Mouse (Mus musculus) stomach, embryonic 16.5 days (tissue): ENCODE results near the gene Tmem121b. TPM values are rescaled to one million over a fixed set of nuclear protein-coding genes. Genes with fewer than 3 reads are reported as not detected.
A peak's percentile ranks its signal among the peaks of the same experiment; 100 is the strongest.

ENCODE experiments used
- ATAC-seq: fragments of 200-750 bp; cut with Nextera tagmentation; 2 replicates; pipeline ENCODE4 v1.8.0; 2017; ENCODE audit warnings: moderate number of reproducible peaks, moderate TSS enrichment; ENCODE audit not compliant: insufficient read depth, low FRiP score
- H3K27ac ChIP-seq: fragments of 300-500 bp; sonication (generic); 2 replicates; pipeline ENCODE4 v1.5.1; 2014; ENCODE audit warnings: low read length
- H3K27me3 ChIP-seq: fragments of 300-500 bp; sonication (generic); 2 replicates; pipeline ENCODE4 v1.6.1; 2014; ENCODE audit warnings: low read length, control low read depth, mixed read lengths; ENCODE audit not compliant: control insufficient read depth, insufficient read depth
- H3K36me3 ChIP-seq: fragments of 300-500 bp; sonication (generic); 2 replicates; pipeline ENCODE4 v1.6.1; 2014; ENCODE audit warnings: low read length; ENCODE audit not compliant: control insufficient read depth, insufficient read depth
- H3K4me1 ChIP-seq: fragments of 300-500 bp; sonication (generic); 2 replicates; pipeline ENCODE4 v1.6.1; 2014; ENCODE audit warnings: low read length, control low read depth, mixed read lengths; ENCODE audit not compliant: control insufficient read depth, insufficient read depth
- H3K4me2 ChIP-seq: fragments of 300-500 bp; sonication (generic); 2 replicates; pipeline ENCODE4 v1.6.1; 2014; ENCODE audit warnings: low read depth, low read length, mixed read lengths
- H3K4me3 ChIP-seq: fragments of 300-500 bp; sonication (generic); replicated peaks from 2 replicates; pipeline ENCODE4 v1.5.1; 2014; ENCODE audit warnings: mild to moderate bottlenecking, low read length
- H3K9ac ChIP-seq: fragments of 300-500 bp; sonication (generic); 2 replicates; pipeline ENCODE4 v1.6.1; 2014; ENCODE audit warnings: low read length
- H3K9me3 ChIP-seq: fragments of 300-500 bp; sonication (generic); replicated peaks from 2 replicates; pipeline ENCODE4 v1.6.1; 2016; ENCODE audit warnings: low read length, control low read depth; ENCODE audit not compliant: control insufficient read depth
- WGBS: fragments of 180-500 bp; shearing (Covaris S2); extraction: QIAGEN DNeasy Blood & Tissue Kit; methylation state at CpG from one replicate; pipeline ENCODE4 v1.1.7; 2014; 5-methylcytosine and 5-hydroxymethylcytosine counted together
- polyA plus RNA-seq: library from polyadenylated mRNA; unstranded; fragments of >200 nt; fragmentation: Nextera tagmentation; extraction: Ambion mirVana; gene quantifications from 2 replicates; pipeline ENCODE4 v1.2.1, GENCODE M21; 2015

The Tmem121b gene
- 0.04 and 0.09 TPM in 2 replicates for polyA plus RNA-seq

DNA sequence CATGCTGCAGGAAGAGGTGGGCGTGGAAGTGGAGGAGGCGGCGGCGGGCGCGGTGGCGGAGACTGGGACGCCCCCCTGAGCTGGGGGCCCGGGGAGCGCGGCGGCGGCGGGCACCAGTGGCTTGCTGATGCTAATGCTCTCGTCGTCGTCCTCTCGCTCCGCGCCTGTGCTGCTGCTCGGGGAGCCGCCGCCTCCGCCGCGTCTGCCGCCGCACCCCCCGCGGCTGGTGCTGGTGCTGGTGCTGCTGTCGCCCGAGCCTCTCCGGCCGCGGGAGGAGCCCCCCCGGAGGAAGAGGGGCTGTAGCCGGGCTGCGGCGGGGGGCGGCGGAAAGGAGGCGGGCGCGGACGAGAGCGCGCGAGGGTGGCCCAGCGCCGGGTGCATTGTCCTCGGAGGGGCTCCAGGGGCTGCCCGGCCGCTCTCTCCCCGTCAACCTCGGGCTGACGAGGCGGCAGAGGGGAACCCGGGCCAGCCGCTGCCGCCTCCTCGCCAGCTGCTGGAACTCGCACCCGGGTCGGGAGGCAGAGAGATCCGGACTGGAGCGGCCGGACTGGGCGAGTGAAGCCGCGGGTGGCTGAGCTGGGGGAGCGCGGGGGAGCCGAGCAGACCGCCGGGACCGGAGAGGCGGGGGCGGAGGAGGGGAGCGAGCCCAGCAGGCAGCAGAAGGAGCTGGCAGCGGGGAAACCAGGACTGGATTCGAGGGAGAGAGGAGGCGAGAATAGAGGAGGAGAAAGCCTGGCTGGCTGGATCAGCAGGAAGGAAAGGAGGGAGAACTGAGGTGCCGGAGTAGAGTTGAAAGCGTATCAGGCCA lies at the start of gene Tmem121b:
Gene Tmem121b (minus strand): TSS at position 434 of the 808 bp plus-strand sequence.
- no peaks in the 10 kb centered on the region for H3K36me3 ChIP-seq
- H3K4me3 ChIP-seq, result peak within 1 kb of the TSS; percentile 50
- H3K9me3 ChIP-seq, result no peaks in the 10 kb centered on the region
- H3K4me2 ChIP-seq, result peak within 1 kb of the TSS; percentile 93
- WGBS, result 0% methylated on average over 82 of the region's 84 CpGs
- peak within 1 kb of the TSS; percentile 69 for H3K9ac ChIP-seq
- H3K27me3 ChIP-seq, result peaks cover 28% of the 10 kb centered on the region
- no peak within 1 kb of the TSS for H3K27ac ChIP-seq
- peak; percentile 72 for ATAC-seq
- peaks cover 13% of the 10 kb centered on the region for H3K4me1 ChIP-seq

DNA sequence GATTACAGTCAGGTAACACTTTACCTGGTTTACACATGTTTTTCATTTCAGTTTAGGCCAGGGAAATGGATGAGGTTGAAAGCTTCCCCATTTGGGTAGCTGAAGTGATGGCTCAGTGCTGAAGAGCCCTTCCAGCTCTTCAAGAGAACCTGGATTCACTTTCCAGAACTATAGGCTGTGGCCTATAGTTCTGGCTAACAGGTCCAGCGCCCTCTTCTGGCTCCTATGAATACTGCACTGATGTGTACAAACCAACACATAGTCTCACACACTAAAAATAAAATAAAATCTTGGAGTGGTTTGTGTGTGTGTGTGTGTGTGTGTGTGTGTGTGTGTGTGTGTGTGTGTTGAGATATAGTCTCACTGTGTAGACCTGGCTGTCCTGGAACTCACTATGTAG lies 48.5 kb upstream of the Tmem121b start:
- Histone ChIP-seq H3K9ac (no peak overlapping the region), H3K27me3 (no peaks in the 10 kb centered on the region), H3K4me3 (no peak overlapping the region), H3K4me2 (no peak overlapping the region), H3K27ac (no peak overlapping the region), H3K4me1 (no peaks in the 10 kb centered on the region; the same call in 1 of the 2 replicates), H3K36me3 (no peaks in the 10 kb centered on the region), H3K9me3 (no peaks in the 10 kb centered on the region)
- no peak for ATAC-seq
- WGBS, result 4% methylated on average over 1 of the region's 1 CpGs

DNA sequence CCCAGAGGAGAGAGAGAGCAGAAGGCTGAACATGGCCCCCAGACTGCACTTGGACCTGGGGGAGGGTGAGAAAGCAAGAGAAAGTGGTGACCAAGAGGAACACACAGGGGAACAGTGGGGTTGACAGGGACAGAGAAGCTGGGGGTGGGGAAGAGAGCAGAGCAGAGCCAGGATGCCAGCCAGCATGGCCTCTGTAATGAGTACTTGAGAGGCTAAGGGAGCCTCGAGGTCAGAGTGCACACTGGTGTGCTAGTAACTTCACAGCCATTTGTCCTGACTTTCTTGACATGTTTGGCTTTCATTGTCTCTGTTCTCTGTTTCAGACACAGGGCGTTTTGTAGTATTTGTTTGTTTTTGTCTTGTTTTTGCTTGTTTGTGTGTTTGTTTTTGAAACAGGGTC lies 47.8 kb upstream of the Tmem121b start:
- no peaks in the 10 kb centered on the region for H3K36me3 ChIP-seq
- no peak overlapping the region for H3K9ac ChIP-seq
- H3K27ac ChIP-seq, result no peak overlapping the region
- WGBS, result 33% methylated on average over 2 of the region's 2 CpGs
- no peak overlapping the region for H3K4me2 ChIP-seq
- ATAC-seq, result no peak
- H3K4me3 ChIP-seq, result no peak overlapping the region
- no peaks in the 10 kb centered on the region for H3K9me3 ChIP-seq
- H3K4me1 ChIP-seq, result no peaks in the 10 kb centered on the region; the same call in 1 of the 2 replicates
- no peaks in the 10 kb centered on the region for H3K27me3 ChIP-seq

DNA sequence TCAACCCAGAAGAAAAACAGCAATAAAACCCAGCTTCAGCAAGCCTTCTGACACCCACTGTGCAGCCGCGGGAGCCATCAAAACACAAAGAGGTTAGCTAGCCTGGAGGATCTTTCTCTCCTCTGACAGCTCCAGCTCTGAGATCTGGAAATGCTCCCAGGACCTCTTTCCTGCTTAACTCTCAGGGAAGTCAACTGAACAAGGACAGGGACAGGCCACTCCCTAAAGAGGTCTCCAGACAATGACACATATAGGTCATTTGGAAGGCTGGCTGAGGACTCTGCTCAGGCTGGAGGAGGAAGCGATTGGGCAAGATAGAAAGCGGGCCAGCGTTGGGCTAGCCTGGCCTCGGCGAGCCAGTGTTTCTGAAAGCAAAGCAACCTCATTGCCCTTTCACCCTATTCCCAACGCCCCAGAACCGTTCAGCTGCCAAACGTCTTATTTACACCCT lies 46.2 kb upstream of the Tmem121b start:
- 55% methylated on average over 10 of the region's 10 CpGs for WGBS
- Histone ChIP-seq H3K4me2 (no peak overlapping the region), H3K9ac (no peak overlapping the region), H3K36me3 (no peaks in the 10 kb centered on the region), H3K4me1 (no peaks in the 10 kb centered on the region; the same call in 1 of the 2 replicates), H3K9me3 (no peaks in the 10 kb centered on the region), H3K4me3 (no peak overlapping the region), H3K27ac (no peak overlapping the region), H3K27me3 (no peaks in the 10 kb centered on the region)
- no peak for ATAC-seq

DNA sequence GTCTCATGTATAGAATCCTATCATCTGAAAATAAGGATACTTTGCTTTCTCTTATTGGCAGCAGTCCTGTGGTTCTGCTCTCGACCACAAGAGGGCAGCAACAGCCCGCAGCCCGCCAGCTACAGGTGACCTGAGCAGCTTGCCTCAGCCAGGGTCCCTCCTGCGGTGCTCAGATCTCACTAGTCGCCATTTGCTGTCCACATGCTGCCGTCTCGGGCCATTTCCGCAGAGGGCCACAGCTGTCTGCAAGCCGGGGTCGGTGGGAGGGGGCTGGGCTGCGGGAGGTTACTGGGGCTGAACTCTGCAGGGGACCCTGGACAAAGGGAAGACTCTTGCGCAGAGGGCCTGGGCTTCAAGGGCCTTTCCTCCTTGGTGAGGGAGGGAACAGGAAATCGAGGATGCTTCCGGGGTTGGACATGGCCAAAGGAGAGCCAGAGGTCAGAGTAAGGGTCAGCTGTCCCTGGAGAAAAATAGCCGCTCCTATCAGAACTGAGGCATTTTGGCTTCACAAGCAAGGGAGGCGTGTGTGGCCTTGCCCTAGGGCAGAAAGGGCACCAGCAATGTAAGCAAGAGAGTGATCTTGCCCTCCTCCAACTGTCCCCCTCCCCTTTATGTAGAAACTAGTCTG lies 45.6 kb upstream of the Tmem121b start:
- ATAC-seq, result peak; percentile 78; the same call in 1 of the 2 replicates
- WGBS, result 7% methylated on average over 16 of the region's 16 CpGs
- peak overlapping the region; percentile 37 for H3K4me3 ChIP-seq
- peak overlapping the region; percentile 73 for H3K4me2 ChIP-seq
- H3K27me3 ChIP-seq, result no peaks in the 10 kb centered on the region
- no peak overlapping the region for H3K27ac ChIP-seq
- H3K4me1 ChIP-seq, result no peaks in the 10 kb centered on the region; the same call in 1 of the 2 replicates
- H3K9me3 ChIP-seq, result no peaks in the 10 kb centered on the region
- H3K36me3 ChIP-seq, result no peaks in the 10 kb centered on the region
- peak overlapping the region; percentile 64 for H3K9ac ChIP-seq

DNA sequence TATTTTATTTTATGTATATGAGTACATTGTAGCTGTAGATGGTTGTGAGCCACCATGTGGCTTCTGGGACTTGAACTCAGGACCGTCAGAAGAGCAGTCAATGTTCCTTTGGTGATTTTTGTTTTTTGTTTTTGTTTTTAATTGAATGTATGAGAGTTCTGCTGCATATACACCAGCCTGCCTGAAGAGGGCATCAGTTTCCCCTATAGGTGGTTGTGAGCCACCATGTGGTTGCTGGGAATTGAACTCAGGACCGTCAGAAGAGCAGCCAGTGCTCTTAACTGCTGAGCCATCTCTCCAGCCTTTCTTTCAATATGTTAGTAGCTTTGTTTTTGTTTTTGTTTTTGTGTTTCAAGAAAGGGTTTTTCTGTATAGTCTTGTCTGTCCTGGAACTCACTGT lies 42.7 kb upstream of the Tmem121b start:
- Histone ChIP-seq H3K4me2 (no peak overlapping the region), H3K9ac (no peak overlapping the region), H3K4me3 (no peak overlapping the region), H3K27ac (no peak overlapping the region), H3K27me3 (no peaks in the 10 kb centered on the region), H3K4me1 (no peaks in the 10 kb centered on the region; the same call in 1 of the 2 replicates), H3K9me3 (no peaks in the 10 kb centered on the region), H3K36me3 (no peaks in the 10 kb centered on the region)
- ATAC-seq, result no peak
- WGBS, result 79% methylated on average over 2 of the region's 2 CpGs

DNA sequence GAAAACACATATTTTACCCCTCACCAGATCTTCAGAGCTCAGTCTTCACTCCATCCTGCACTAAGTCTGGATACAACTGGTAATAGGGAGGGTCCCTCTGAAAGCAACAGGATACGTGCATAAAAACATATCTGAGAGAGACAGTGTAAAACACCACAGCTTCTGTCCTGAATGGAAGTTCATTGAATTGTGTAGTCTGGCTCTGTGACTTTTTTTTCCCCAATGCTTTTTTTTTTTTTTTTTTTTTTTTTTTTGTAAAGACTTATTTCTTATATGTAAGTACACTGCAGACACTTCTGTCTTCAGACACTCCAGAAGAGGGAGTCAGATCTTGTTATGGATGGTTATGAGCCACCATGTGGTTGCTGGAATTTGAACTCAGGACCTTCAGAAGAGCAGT lies 39.0 kb upstream of the Tmem121b start:
- no peaks in the 10 kb centered on the region for H3K27me3 ChIP-seq
- no peak overlapping the region for H3K4me3 ChIP-seq
- H3K9me3 ChIP-seq, result no peaks in the 10 kb centered on the region
- no peak overlapping the region for H3K27ac ChIP-seq
- 79% methylated on average over 1 of the region's 1 CpGs for WGBS
- ATAC-seq, result no peak
- no peak overlapping the region for H3K9ac ChIP-seq
- H3K36me3 ChIP-seq, result no peaks in the 10 kb centered on the region
- no peak overlapping the region for H3K4me2 ChIP-seq
- H3K4me1 ChIP-seq, result 0 out of 2 replicates have a peak, but pooled peaks cover 8% of the 10 kb centered on the region

DNA sequence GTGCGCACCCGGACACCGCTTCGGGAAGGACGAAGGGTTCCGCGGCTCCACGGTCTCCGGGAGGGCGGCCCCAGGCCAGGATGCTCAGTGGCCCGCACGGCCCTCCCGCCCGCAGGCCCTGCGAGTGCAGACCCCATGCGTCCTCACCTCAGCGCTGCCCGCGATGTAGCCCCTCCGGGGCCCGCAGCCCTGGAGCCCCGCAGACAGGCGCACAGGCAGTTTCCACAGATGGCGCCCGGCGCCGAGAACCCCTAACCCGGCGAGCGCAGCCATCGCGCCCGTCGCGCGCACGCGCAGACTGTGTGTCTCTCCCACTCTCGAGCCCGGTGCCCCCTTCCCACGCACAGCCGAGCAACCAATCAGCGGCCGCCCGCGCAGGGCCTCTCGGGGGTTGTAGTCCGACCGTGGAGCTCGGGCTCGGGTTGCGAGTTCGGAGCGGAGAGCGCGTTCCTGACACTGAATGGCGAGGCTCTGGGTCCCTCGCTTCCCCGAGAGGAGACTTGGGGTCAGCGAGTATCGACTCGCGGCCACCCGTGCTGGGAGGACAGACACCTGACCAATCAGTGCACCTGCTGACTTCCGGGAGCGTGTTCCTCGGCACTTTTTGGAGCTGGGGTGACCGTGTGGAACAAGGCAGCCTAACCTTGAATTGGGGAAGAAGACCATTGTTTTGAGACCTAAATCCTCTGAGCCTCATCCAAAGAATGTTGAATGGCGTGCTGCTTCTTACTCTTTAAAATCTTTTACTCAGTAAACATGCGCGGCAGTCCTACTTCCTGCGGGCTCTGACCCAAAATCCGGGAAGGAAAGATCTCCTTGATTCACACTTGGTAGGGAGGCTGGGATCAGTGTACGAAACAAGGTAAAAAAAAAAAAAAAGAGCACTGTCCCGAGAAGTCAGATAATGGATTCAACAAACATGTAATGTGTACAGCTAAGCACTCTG lies 37.7 kb upstream of the Tmem121b start, which contains the start of gene Hdhd5:
Gene Hdhd5 (minus strand): TSS at position 300 of the 946 bp plus-strand sequence.
- 0 out of 2 replicates have a peak, but pooled peaks cover 8% of the 10 kb centered on the region for H3K4me1 ChIP-seq
- 0 out of 2 replicates have a peak within 1 kb of the TSS, but pooled peaks have one; percentile 24 for H3K27ac ChIP-seq
- no peaks in the 10 kb centered on the region for H3K36me3 ChIP-seq
- no peaks in the 10 kb centered on the region for H3K9me3 ChIP-seq
- no peaks in the 10 kb centered on the region for H3K27me3 ChIP-seq
- peak; percentile 99 for ATAC-seq
- WGBS, result under 1% methylated on average over 75 of the region's 75 CpGs
- H3K4me2 ChIP-seq, result peak within 1 kb of the TSS; percentile 71
- H3K9ac ChIP-seq, result peak within 1 kb of the TSS; percentile 92
- peak within 1 kb of the TSS; percentile 84 for H3K4me3 ChIP-seq
